Mouse (Mus musculus) lung, adult 2 months (tissue): Measurements from ENCODE around the gene Pcsk7.

Experiments used
- CTCF ChIP-seq: fragments of 200-500 bp; IDR thresholded peaks from 2 replicates; pipeline ENCODE4 v1.5.1; 2011; ENCODE audit warnings: mild to moderate bottlenecking, low read length, control low read depth; ENCODE audit not compliant: insufficient read depth
- POLR2A ChIP-seq: fragments of 200-500 bp; IDR thresholded peaks from 2 replicates; pipeline ENCODE4 v1.6.1; 2011; ENCODE audit warnings: low read depth, mild to moderate bottlenecking, control low read depth, low read length, borderline replicate concordance; ENCODE audit errors: extremely low read depth

DNA sequence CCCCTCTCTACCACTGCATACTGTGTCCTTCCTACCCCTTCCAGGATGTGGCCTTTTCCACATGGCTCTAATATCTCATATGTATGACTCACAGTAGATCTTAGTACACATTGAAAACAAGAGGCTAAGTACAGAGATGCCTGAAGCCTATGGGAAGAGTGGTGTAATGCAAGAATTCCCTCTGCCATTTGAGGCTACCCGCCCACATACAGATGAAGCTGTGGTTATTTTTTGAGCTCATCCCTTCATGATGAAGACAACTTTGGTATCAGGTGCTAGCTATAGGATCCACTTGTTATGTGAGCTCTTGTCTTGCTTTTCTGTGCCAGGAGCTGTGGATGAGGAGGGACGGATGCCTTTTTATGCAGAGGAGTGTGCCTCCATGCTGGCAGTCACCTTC lies 9.4 kb downstream of the Pcsk7 start:
- TF ChIP-seq POLR2A (no peak), CTCF (no peak)
